Mouse (Mus musculus): ENCODE data around the gene Dlg1. TPM values are rescaled to one million over a fixed set of nuclear protein-coding genes. Genes with fewer than 3 reads are reported as not detected.

The Dlg1 gene
- total RNA-seq, 2 experiments from 2014 or later: 36.9 to 45.6 TPM

- ATAC-seq (replicated peaks; ENCODE audit: poor library complexity, severe bottlenecking): no peak
Measured at GRCm38 (mm10) chr16:31654021-31654420, 9.2 kb upstream of the Dlg1 start.

GRCm38 (mm10) chr16:31655531-31655930 is 7.7 kb upstream of the Dlg1 start:
- no peak for ATAC-seq (replicated peaks; ENCODE audit: poor library complexity, severe bottlenecking)

DNA sequence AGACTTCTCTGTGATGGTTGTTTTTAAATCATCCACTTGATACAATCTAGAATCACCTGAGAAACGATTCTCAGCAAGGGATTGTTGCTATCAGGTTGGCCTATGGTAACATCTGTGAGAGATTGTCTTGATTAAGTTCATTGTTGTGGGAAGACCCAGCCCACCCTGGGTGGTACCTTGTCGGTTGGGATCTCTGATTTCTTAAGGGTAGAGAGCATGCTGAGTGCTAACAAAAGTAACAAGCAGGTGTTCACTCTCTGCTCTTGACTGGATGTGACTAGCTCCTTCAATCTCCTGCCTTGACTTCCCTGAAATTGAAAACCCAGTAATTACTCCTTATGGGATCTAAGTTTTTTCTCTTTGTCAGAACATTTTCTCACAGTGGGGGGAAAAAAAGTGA is 5.7 kb upstream of the Dlg1 start:
- ATAC-seq (replicated peaks; ENCODE audit: poor library complexity, severe bottlenecking): no peak

DNA sequence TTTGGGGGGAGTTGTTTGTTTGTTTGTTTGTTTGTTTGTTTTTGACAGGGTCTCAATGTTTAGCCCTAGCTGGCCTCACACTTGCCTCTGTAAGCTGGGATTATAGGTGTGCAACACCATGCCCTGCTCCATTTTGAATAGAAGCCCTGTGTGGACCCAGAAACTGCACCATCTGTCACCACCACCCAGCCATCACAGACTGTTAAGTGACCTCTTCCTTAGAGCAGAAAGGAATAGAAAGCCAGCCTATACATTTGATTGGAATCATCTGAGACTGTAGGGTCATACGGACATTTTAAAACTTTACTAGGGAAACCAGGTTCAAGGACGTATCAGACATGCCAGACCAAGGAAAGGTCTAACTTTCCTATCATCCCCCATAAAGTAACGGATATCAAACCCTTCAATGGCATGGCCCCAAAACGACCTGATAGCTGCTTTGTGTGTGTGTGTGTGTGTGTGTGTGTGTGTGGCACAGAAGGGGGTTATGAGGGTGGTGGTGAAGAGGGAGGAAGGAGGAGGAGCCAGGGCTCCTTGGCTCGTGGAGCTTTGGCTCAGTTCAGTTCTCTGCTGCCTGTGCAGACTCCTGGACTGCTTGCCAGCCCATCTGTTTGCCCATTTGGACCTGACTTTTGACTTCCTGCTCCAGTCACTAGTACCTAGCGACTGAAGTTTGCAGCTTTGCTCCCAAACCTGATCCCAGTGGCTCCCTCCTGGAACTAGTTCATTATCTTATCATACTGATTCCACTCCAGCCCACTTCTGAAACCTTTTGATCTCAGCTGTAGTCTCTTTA is 4.5 kb upstream of the Dlg1 start:
- ATAC-seq (replicated peaks; ENCODE audit: poor library complexity, severe bottlenecking): no peak

- no peak for ATAC-seq (replicated peaks; ENCODE audit: poor library complexity, severe bottlenecking)
Measured at GRCm38 (mm10) chr16:31659453-31659852, 3.8 kb upstream of the Dlg1 start.

- ATAC-seq (replicated peaks; ENCODE audit: poor library complexity, severe bottlenecking): no peak
Measured at GRCm38 (mm10) chr16:31662556-31663378, 476 bp upstream of the Dlg1 start.

GRCm38 (mm10) chr16:31664287-31664597 is 999 bp downstream of the Dlg1 start:
- ATAC-seq (replicated peaks; ENCODE audit: poor library complexity, severe bottlenecking): no peak; the same call in 1 of the 2 replicates

DNA sequence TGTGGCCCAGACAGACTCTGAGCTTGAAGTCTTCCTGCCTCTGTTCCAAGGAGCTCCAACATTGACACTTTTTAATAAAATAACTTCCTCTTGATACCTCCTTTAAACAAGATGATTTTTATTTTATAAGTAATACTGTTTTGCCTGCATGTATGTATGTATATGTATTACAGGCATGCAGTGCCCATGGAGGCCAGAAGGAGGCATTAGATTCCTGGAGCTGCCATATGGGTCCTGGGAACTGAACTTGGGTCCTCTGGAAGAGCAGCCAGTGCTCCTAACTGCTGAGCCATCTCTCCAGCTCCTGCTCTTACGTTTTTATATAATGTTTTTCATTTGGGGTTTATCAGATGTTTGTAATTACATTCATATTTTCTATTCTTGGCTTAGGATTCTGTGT is 9.0 kb downstream of the Dlg1 start:
- ATAC-seq (replicated peaks; ENCODE audit: poor library complexity, severe bottlenecking): no peak

DNA sequence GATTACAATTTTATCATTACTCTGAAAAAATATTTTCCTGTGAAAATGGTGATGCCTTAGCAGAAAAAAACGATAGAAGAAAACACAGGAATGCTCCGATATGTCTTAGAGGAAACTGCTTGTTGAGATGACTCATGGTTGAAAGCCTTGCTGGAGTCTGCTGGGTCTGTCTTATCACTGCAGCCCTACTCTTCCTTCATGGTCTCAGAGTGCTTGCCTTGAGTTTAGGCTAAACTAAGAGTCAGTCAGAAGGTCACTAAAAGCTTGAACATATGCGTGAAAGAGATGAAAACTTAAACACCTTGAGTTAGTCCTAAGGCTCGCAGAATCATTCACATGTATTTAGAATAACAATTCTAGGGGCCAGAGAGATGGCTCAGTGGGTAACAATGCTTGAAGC is 14.2 kb downstream of the Dlg1 start:
- no peak for ATAC-seq (replicated peaks; ENCODE audit: poor library complexity, severe bottlenecking)

- no peak for ATAC-seq (replicated peaks; ENCODE audit: poor library complexity, severe bottlenecking)
Measured at GRCm38 (mm10) chr16:31682291-31682690, 19.0 kb downstream of the Dlg1 start.

DNA sequence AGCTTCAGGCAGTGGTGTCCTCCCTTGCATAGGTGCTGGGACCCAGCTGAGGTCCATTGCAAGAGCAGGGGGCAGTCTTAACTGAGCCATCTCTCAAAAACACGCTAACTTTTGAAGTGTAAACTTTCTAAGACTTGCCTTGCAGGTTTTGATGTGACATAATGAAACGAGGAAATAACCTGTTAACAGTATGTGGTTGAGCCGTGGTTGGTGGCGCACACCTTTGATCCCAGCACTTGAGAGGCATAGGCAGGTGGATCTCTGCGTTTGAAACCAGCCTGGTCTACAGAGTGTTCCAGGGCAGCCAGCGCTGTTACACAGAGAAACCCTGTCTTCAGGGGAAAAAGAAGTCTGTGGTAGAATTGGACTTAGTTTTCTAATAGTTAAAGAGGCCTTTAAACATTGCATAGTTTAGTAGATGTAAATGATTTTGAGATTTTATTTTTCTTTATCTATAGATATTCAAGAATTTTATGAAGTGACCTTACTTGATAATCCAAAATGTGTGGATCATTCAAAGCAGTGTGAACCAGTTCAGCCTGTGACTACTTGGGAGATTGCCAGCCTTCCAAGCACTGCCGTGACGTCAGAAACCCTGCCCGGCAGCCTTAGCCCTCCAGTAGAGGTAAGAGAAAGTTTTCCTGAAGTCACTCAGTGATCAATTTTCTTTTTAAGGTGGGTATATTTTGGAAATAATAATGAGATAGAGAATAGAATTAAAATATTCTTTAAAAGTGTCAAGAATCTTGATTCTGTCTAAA is 20.6 kb downstream of the Dlg1 start:
- ATAC-seq (replicated peaks; ENCODE audit: poor library complexity, severe bottlenecking): no peak

GRCm38 (mm10) chr16:31684771-31685170 is 21.5 kb downstream of the Dlg1 start:
- no peak for ATAC-seq (replicated peaks; ENCODE audit: poor library complexity, severe bottlenecking)

- no peak for ATAC-seq (replicated peaks; ENCODE audit: poor library complexity, severe bottlenecking)
Measured at GRCm38 (mm10) chr16:31687766-31688165, 24.5 kb downstream of the Dlg1 start.

GRCm38 (mm10) chr16:31695286-31696020 is 32.2 kb downstream of the Dlg1 start:
- no peak for ATAC-seq (replicated peaks; ENCODE audit: poor library complexity, severe bottlenecking)

- ATAC-seq (replicated peaks; ENCODE audit: poor library complexity, severe bottlenecking): no peak
Measured at GRCm38 (mm10) chr16:31696367-31696766, 33.1 kb downstream of the Dlg1 start.

DNA sequence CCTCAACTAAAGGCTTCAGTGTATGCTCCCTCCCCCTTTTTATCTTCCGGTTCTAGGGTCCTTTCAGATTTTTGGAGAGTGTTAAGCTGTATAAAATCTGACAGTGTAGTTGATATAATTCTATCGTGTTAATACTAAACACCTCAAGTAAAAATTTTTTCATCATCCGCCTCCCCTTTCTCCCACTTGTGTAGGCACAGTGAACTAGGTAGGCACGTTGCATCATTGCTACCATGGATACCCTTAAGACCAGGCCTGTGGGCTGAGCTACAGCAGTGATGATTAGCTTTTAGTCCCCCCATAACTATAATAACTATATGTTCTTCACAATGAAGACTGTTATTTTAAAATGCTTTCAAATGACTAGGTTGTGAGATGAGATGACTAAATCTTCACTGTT is 34.1 kb downstream of the Dlg1 start:
- no peak for ATAC-seq (replicated peaks; ENCODE audit: poor library complexity, severe bottlenecking)

GRCm38 (mm10) chr16:31705213-31705612 is 42.0 kb downstream of the Dlg1 start:
- no peak for ATAC-seq (replicated peaks; ENCODE audit: poor library complexity, severe bottlenecking)

DNA sequence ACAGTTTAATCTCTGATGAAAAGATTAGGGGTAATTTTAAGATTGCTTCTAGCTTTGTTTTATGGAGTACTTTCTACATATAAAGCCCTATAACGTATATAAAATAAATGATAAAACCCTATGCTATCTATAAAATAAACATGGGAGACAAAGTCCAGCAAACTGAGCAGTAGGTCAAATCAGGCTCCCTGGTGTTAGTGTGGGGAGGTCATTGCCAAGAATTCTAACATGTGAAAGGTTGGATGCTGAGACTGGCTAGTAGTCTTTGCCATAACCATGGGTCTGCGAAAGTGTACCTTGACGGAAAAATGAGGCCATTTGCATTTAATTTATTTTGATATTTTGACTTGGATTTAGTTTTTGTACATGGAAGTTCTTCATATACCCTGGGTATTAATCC is 42.7 kb downstream of the Dlg1 start:
- ATAC-seq (replicated peaks; ENCODE audit: poor library complexity, severe bottlenecking): no peak

DNA sequence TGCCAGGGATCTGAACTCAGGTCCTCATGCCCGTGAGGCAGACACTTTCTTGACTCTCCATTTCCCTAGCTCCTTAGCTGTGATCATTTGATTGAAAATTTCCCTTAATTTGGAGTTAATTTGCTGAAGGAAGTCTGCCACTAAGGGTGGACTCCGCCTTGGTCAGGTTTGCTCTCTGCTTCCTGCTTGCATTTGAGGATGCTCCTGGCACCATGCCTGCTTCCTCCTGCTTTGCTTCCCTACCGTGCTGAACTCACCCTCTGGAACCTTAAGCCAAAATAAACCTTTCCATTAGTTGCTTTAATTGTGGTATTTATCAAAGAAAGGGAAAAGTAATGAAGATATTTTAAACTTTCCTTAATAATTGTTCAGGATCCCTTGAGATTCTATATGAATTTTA is 44.1 kb downstream of the Dlg1 start:
- no peak for ATAC-seq (replicated peaks; ENCODE audit: poor library complexity, severe bottlenecking)

- no peak for ATAC-seq (replicated peaks; ENCODE audit: poor library complexity, severe bottlenecking)
Measured at GRCm38 (mm10) chr16:31722991-31723390, 59.7 kb downstream of the Dlg1 start.

Data from granulocyte monocyte progenitor cell, adult 5-6 weeks (primary cell).